Mouse (Mus musculus) neural tube, embryonic 11.5 days (tissue): ENCODE measurements around the gene Fam107b. TPM values are rescaled to one million over a fixed set of nuclear protein-coding genes. Genes with fewer than 3 reads are reported as not detected.

Source experiments
- ATAC-seq: fragments of 200-750 bp; cut with Nextera tagmentation; 2 replicates; pipeline ENCODE4 v1.8.0; 2017; ENCODE audit warnings: moderate number of reproducible peaks, mild to moderate bottlenecking, moderate TSS enrichment, moderate library complexity; ENCODE audit not compliant: insufficient read depth, low FRiP score, low TSS enrichment
- DNase-seq: peaks from one replicate; pipeline ENCODE4 v3.0.0-alpha.2; 2015; ENCODE audit warnings: low spot score
- H3K27ac ChIP-seq: fragments of 300-500 bp; sonication (generic); 2 replicates; pipeline ENCODE4 v1.5.1; 2014; ENCODE audit warnings: low read depth, mild to moderate bottlenecking, low read length
- H3K27me3 ChIP-seq: fragments of 300-500 bp; sonication (generic); 2 replicates; pipeline ENCODE4 v1.6.1; 2014; ENCODE audit warnings: mild to moderate bottlenecking, low read length, mixed read lengths; ENCODE audit not compliant: control insufficient read depth, insufficient read depth
- H3K36me3 ChIP-seq: fragments of 300-500 bp; sonication (generic); 2 replicates; pipeline ENCODE4 v1.6.1; 2014; ENCODE audit warnings: mild to moderate bottlenecking, low read length, moderate library complexity, mixed read lengths; ENCODE audit not compliant: control insufficient read depth, insufficient read depth
- H3K4me1 ChIP-seq: fragments of 300-500 bp; sonication (generic); 2 replicates; pipeline ENCODE4 v1.6.1; 2014; ENCODE audit warnings: low read length, mixed read lengths; ENCODE audit not compliant: control insufficient read depth, insufficient read depth
- H3K4me2 ChIP-seq: fragments of 300-500 bp; sonication (generic); 2 replicates; pipeline ENCODE4 v1.6.1; 2014; ENCODE audit warnings: low read depth, mild to moderate bottlenecking, moderate library complexity
- H3K4me3 ChIP-seq: fragments of 300-500 bp; sonication (generic); 2 replicates; pipeline ENCODE4 v1.5.1; 2014; ENCODE audit warnings: low read depth, low read length
- H3K9ac ChIP-seq: fragments of 300-500 bp; sonication (generic); 2 replicates; pipeline ENCODE4 v1.6.1; 2014; ENCODE audit warnings: mild to moderate bottlenecking, low read length
- H3K9me3 ChIP-seq: fragments of 300-500 bp; sonication (generic); 2 replicates; pipeline ENCODE4 v1.6.1; 2016; ENCODE audit warnings: low read length; ENCODE audit not compliant: control insufficient read depth
- WGBS: fragments of 180-500 bp; shearing (Covaris S2); extraction: QIAGEN DNeasy Blood & Tissue Kit; methylation state at CpG from one replicate; pipeline ENCODE4 v1.1.7; 2014; 5-methylcytosine and 5-hydroxymethylcytosine counted together
- polyA plus RNA-seq: library from polyadenylated mRNA; unstranded; fragments of >200 nt; fragmentation: Nextera tagmentation; extraction: Ambion mirVana; gene quantifications from 2 replicates; pipeline ENCODE4 v1.2.1, GENCODE M21; 2014

The Fam107b gene
- polyA plus RNA-seq, 1 experiment from 2014 or later, result 64.4 TPM

GRCm38 (mm10) chr2:3594663-3595318 lies 24.5 kb downstream of the Fam107b start:
- Histone ChIP-seq H3K27ac (no peak overlapping the region), H3K9ac (no peak overlapping the region), H3K4me1 (no peaks in the 10 kb centered on the region), H3K36me3 (no peaks in the 10 kb centered on the region), H3K9me3 (no peaks in the 10 kb centered on the region), H3K27me3 (no peaks in the 10 kb centered on the region), H3K4me2 (no peak overlapping the region), H3K4me3 (no peak overlapping the region)
- ATAC-seq (no peak), DNase-seq (no peak)
- WGBS, result 84% methylated on average over 2 of the region's 2 CpGs

- Histone ChIP-seq H3K9me3 (no peaks in the 10 kb centered on the region), H3K4me3 (no peak overlapping the region)
- ATAC-seq, result no peak
Observed at GRCm38 (mm10) chr2:3600421-3600820, 30.1 kb downstream of the Fam107b start.

GRCm38 (mm10) chr2:3602599-3602998 lies 32.3 kb downstream of the Fam107b start:
- 91% methylated on average over 3 of the region's 3 CpGs for WGBS
- H3K4me2 ChIP-seq, result no peak overlapping the region
- H3K36me3 ChIP-seq, result no peaks in the 10 kb centered on the region
- no peak overlapping the region for H3K27ac ChIP-seq
- H3K4me1 ChIP-seq, result no peaks in the 10 kb centered on the region
- H3K9me3 ChIP-seq, result no peaks in the 10 kb centered on the region
- ATAC-seq, result no peak
- H3K27me3 ChIP-seq, result no peaks in the 10 kb centered on the region
- H3K4me3 ChIP-seq, result no peak overlapping the region
- H3K9ac ChIP-seq, result no peak overlapping the region
- no peak for DNase-seq

More at GRCm38 (mm10) chr2:3600421-3600820, 30.1 kb downstream of the Fam107b start:
- Histone ChIP-seq H3K27me3 (no peaks in the 10 kb centered on the region), H3K4me2 (no peak overlapping the region), H3K4me1 (no peaks in the 10 kb centered on the region), H3K27ac (no peak overlapping the region), H3K9ac (no peak overlapping the region), H3K36me3 (no peaks in the 10 kb centered on the region)
- 73% methylated on average over 3 of the region's 3 CpGs for WGBS
- DNase-seq, result no peak

GRCm38 (mm10) chr2:3603181-3603580 lies 32.9 kb downstream of the Fam107b start:
- Histone ChIP-seq H3K9me3 (no peaks in the 10 kb centered on the region), H3K4me2 (no peak overlapping the region), H3K27ac (no peak overlapping the region), H3K9ac (no peak overlapping the region), H3K4me3 (no peak overlapping the region), H3K4me1 (no peaks in the 10 kb centered on the region), H3K27me3 (no peaks in the 10 kb centered on the region), H3K36me3 (no peaks in the 10 kb centered on the region)
- 89% methylated on average over 5 of the region's 5 CpGs for WGBS
- ATAC-seq (no peak), DNase-seq (no peak)

GRCm38 (mm10) chr2:3608868-3609854 lies 38.9 kb downstream of the Fam107b start:
- DNase-seq, result no peak
- Histone ChIP-seq H3K4me1 (no peaks in the 10 kb centered on the region), H3K4me3 (no peak overlapping the region), H3K27me3 (no peaks in the 10 kb centered on the region), H3K9me3 (no peaks in the 10 kb centered on the region), H3K4me2 (no peak overlapping the region), H3K27ac (no peak overlapping the region), H3K36me3 (no peaks in the 10 kb centered on the region), H3K9ac (no peak overlapping the region)
- ATAC-seq, result no peak
- WGBS, result 54% methylated on average over 8 of the region's 8 CpGs

GRCm38 (mm10) chr2:3618446-3618845 lies 48.2 kb downstream of the Fam107b start:
- Histone ChIP-seq H3K9ac (no peak overlapping the region), H3K4me1 (no peaks in the 10 kb centered on the region), H3K36me3 (no peaks in the 10 kb centered on the region), H3K27ac (no peak overlapping the region), H3K9me3 (no peaks in the 10 kb centered on the region), H3K27me3 (no peaks in the 10 kb centered on the region), H3K4me3 (no peak overlapping the region), H3K4me2 (no peak overlapping the region)
- WGBS, result 95% methylated on average over 1 of the region's 1 CpGs
- no peak for DNase-seq
- no peak for ATAC-seq

GRCm38 (mm10) chr2:3621568-3621967 lies 51.3 kb downstream of the Fam107b start:
- ATAC-seq, result no peak
- no peaks in the 10 kb centered on the region for H3K27me3 ChIP-seq
- no peak overlapping the region for H3K4me2 ChIP-seq
- H3K9me3 ChIP-seq, result no peaks in the 10 kb centered on the region
- DNase-seq, result no peak
- no peak overlapping the region for H3K9ac ChIP-seq
- H3K36me3 ChIP-seq, result no peaks in the 10 kb centered on the region
- no peaks in the 10 kb centered on the region for H3K4me1 ChIP-seq
- 75% methylated on average over 6 of the region's 6 CpGs for WGBS
- no peak overlapping the region for H3K4me3 ChIP-seq
- no peak overlapping the region for H3K27ac ChIP-seq

GRCm38 (mm10) chr2:3622158-3622557 lies 51.9 kb downstream of the Fam107b start:
- DNase-seq, result no peak
- no peaks in the 10 kb centered on the region for H3K4me1 ChIP-seq
- no peaks in the 10 kb centered on the region for H3K9me3 ChIP-seq

More at GRCm38 (mm10) chr2:3622158-3622557, 51.9 kb downstream of the Fam107b start:
- Histone ChIP-seq H3K4me3 (no peak overlapping the region), H3K36me3 (no peaks in the 10 kb centered on the region), H3K27me3 (no peaks in the 10 kb centered on the region), H3K27ac (no peak overlapping the region), H3K9ac (no peak overlapping the region), H3K4me2 (no peak overlapping the region)
- no peak for ATAC-seq
- WGBS, result 92% methylated on average over 2 of the region's 2 CpGs
